Mouse (Mus musculus) kidney, adult 2 months (tissue): ENCODE results near the gene Gnl1.

ENCODE experiments used
- CTCF ChIP-seq: fragments of 200-500 bp; conservative IDR thresholded peaks from 2 replicates; pipeline ENCODE4 v1.5.1; 2011; ENCODE audit warnings: low read depth, mild to moderate bottlenecking, control low read depth, low read length, moderate library complexity, mixed read lengths; ENCODE audit not compliant: insufficient read depth, insufficient read length
- POLR2A ChIP-seq: fragments of 200-500 bp; IDR thresholded peaks from one replicate; pipeline ENCODE4 v1.6.1; 2011; ENCODE audit warnings: low read depth, low read length, control low read depth

DNA sequence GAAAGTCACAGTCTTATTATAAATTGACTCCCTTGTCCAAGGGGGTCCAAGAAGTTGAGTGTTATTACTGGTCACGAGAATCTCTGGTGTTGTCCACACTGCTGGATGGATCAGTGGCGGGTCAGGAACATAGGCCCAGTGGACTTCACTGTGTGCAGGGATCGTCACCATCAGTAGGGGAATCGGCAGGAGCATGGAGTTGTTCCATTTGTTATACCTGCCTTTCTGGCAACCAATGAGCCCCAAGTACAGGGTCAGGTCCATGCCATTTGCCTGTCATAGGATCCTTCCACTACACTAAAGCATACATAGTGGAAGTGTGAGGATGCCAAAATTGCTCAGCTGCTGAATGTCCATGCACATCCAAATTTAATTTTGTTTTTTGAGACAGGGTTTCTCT is 47.0 kb upstream of the Gnl1 start:
- no peak for TF ChIP-seq CTCF
- no peak for TF ChIP-seq POLR2A
